Mouse (Mus musculus) hindbrain, embryonic 12.5 days (tissue): ENCODE measurements around the gene Lsm7. TPM values are rescaled to one million over a fixed set of nuclear protein-coding genes. Genes with fewer than 3 reads are reported as not detected.

Source experiments
- ATAC-seq: fragments of 200-750 bp; cut with Nextera tagmentation; 2 replicates; pipeline ENCODE4 v1.8.0; 2017; ENCODE audit warnings: moderate TSS enrichment; ENCODE audit not compliant: low FRiP score
- H3K27ac ChIP-seq: fragments of 300-500 bp; sonication (generic); 2 replicates; pipeline ENCODE4 v1.5.1; 2016; ENCODE audit warnings: mild to moderate bottlenecking
- H3K27me3 ChIP-seq: fragments of 300-500 bp; sonication (generic); 2 replicates; pipeline ENCODE4 v1.6.1; 2016; ENCODE audit warnings: mild to moderate bottlenecking
- H3K36me3 ChIP-seq: fragments of 300-500 bp; sonication (generic); 2 replicates; pipeline ENCODE4 v1.6.1; 2016; ENCODE audit warnings: mild to moderate bottlenecking
- H3K4me1 ChIP-seq: fragments of 300-500 bp; sonication (generic); 2 replicates; pipeline ENCODE4 v1.6.1; 2016
- H3K4me2 ChIP-seq: fragments of 300-500 bp; sonication (generic); replicated peaks from 2 replicates; pipeline ENCODE4 v1.6.1; 2016; ENCODE audit warnings: mild to moderate bottlenecking
- H3K4me3 ChIP-seq: fragments of 300-500 bp; sonication (generic); 2 replicates; pipeline ENCODE4 v1.5.1; 2016; ENCODE audit warnings: mild to moderate bottlenecking
- H3K9ac ChIP-seq: fragments of 300-500 bp; sonication (generic); 2 replicates; pipeline ENCODE4 v1.6.1; 2016; ENCODE audit warnings: mild to moderate bottlenecking, moderate library complexity
- H3K9me3 ChIP-seq: fragments of 300-500 bp; sonication (generic); replicated peaks from 2 replicates; pipeline ENCODE4 v1.6.1; 2016; ENCODE audit warnings: mild to moderate bottlenecking
- WGBS: fragments of 180-500 bp; shearing (Covaris S2); methylation state at CpG from one replicate; pipeline ENCODE4 v1.1.7; 2016; 5-methylcytosine and 5-hydroxymethylcytosine counted together
- polyA plus RNA-seq: library from polyadenylated mRNA; unstranded; fragments of >200 nt; fragmentation: Nextera tagmentation; extraction: Ambion mirVana; gene quantifications from 2 replicates; pipeline ENCODE4 v1.2.1, GENCODE M21; 2016

The Lsm7 gene
- polyA plus RNA-seq, 1 experiment from 2014 or later = 250 TPM

DNA sequence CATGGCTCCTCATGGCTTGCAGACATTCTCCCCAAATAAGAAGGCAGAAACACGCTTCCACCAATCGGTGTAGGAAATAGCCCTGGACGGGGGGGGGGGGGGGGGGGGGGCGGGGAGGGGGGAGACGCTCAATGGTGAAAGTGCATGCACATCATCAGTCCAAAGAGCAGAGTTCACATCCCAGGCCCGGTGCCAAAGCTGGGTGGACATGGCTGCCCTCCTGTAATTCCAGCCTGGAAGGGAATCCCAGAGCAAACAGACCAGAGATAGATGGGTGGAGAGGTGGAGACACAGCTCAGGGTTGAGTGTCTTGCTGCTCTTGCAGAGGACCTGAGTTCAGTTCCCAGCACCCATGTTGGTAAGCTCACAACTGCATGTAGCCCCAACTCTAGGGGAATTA lies 16.0 kb upstream of the Lsm7 start:
- Histone ChIP-seq H3K36me3 (peaks cover 24% of the 10 kb centered on the region), H3K9ac (no peak overlapping the region), H3K4me2 (no peak overlapping the region), H3K4me1 (no peaks in the 10 kb centered on the region), H3K9me3 (no peaks in the 10 kb centered on the region), H3K27ac (no peak overlapping the region), H3K4me3 (no peak overlapping the region), H3K27me3 (no peaks in the 10 kb centered on the region)
- no peak for ATAC-seq
- 95% methylated on average over 3 of the region's 6 CpGs for WGBS

DNA sequence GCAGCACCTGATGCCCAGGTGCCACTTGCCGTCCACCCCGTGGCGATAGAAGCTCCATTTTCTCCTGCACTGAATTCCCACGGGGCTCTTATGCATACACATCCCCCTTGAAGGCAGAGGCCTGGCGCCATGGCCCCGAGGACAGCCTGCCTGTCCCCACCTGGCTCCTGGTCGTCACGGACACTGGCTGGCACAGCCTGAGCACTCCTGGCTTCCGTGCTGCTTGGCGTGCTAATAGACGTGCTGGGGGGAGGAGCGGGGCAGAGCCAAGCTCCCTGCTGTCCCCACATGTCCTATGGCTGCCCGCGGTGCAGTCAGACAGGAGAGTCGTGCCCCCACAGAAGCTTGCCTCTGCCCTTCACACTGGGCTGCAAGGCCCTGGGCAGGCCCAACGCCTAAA lies 9.4 kb upstream of the Lsm7 start:
- H3K27ac ChIP-seq = no peak overlapping the region
- no peaks in the 10 kb centered on the region; the same call in 1 of the 2 replicates for H3K4me1 ChIP-seq
- H3K4me3 ChIP-seq = no peak overlapping the region
- no peaks in the 10 kb centered on the region for H3K27me3 ChIP-seq
- H3K36me3 ChIP-seq = peaks cover 71% of the 10 kb centered on the region
- ATAC-seq = no peak
- 91% methylated on average over 16 of the region's 16 CpGs for WGBS
- H3K9ac ChIP-seq = no peak overlapping the region
- no peak overlapping the region for H3K4me2 ChIP-seq
- no peaks in the 10 kb centered on the region for H3K9me3 ChIP-seq

DNA sequence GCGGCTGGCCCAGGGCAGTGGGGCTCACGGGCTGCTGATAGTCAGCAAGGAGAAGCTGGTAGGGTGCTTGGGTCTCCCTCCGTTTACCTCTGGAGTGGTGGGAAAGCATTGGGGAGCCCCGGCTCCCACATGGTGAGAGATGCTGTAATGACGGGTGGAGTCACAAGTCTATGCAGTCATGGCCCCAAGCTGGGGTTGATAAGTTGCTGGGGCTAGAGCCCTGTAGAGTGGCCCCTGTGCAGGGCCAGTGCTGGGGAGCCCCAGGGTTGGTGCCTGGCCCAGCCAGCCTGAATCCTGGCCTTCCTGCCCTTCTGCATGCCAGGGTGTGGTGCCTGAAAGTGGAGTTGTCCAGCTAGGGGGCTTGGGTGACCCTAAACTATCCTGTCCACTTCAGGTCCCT lies 7.3 kb upstream of the Lsm7 start:
- 90% methylated on average over 5 of the region's 5 CpGs for WGBS
- no peaks in the 10 kb centered on the region for H3K27me3 ChIP-seq
- no peak overlapping the region for H3K9ac ChIP-seq
- peaks cover 13% of the 10 kb centered on the region for H3K4me1 ChIP-seq
- H3K4me2 ChIP-seq = no peak overlapping the region
- no peak overlapping the region for H3K27ac ChIP-seq
- no peak for ATAC-seq
- peaks cover 56% of the 10 kb centered on the region for H3K36me3 ChIP-seq
- H3K9me3 ChIP-seq = no peaks in the 10 kb centered on the region
- no peak overlapping the region for H3K4me3 ChIP-seq

DNA sequence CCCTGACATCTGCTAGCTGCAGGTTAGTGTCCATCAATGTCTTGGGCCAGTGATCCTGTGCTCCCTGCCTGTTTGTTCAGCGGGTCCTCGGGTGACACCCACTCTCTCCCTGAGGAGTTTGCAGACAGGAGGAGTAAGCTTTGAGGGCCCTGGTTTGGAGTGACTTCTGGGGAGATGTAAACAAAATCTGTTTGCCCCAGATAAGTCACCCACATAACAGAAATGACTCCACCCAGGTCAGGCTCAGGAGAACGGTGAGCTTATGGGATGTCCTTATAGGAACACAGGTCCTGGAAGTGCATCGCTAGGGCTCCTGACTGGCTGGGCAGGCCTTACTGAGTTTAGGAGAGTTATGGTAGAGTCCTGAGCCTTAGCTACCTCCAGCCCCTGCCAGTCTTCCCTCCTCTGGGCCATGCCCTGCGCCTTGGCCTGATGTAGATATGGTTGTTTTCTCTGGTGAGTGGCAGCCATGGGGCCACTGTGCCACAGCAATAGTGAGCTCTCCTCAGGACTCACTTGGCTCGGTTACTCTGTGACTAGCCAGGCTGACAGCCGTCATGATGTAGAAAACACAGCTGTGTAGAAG lies 3.4 kb upstream of the Lsm7 start:
- no peak for ATAC-seq
- Histone ChIP-seq H3K27ac (no peak overlapping the region), H3K4me2 (0 out of 2 replicates have a peak overlapping the region, but pooled peaks have one; percentile 88), H3K27me3 (no peaks in the 10 kb centered on the region; the same call in 1 of the 2 replicates), H3K9me3 (no peaks in the 10 kb centered on the region), H3K36me3 (peaks cover 24% of the 10 kb centered on the region), H3K4me1 (peaks cover 40% of the 10 kb centered on the region), H3K9ac (peak overlapping the region; percentile 28), H3K4me3 (no peak overlapping the region)
- WGBS = 83% methylated on average over 7 of the region's 7 CpGs

DNA sequence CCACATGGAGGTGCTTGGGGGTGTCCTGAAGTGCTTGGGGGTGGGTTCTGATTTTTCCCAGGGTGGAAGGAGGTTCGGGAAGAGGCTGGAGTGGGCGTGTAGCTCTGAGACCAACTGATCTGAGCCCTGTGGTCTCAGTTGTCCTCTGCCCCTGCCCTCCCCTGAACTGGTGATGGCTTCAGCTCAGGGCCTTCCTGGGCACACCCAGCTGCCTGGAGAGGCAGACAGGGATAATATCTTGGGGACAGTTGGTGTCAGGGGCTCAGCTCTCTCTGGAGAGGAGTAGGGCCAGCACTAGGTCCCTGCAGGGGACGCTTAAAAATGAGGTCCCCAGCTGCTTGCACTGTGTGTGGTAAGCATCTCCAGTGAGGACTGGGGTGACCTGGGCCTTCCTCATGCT lies 2.8 kb upstream of the Lsm7 start:
- H3K27me3 ChIP-seq = no peaks in the 10 kb centered on the region; the same call in 1 of the 2 replicates
- no peak overlapping the region; the same call in 1 of the 2 replicates for H3K4me3 ChIP-seq
- peak overlapping the region; percentile 88; the same call in 1 of the 2 replicates for H3K4me2 ChIP-seq
- ATAC-seq = no peak
- H3K4me1 ChIP-seq = peaks cover 40% of the 10 kb centered on the region
- WGBS = 64% methylated on average over 3 of the region's 3 CpGs
- H3K9me3 ChIP-seq = no peaks in the 10 kb centered on the region
- peak overlapping the region; percentile 28 for H3K9ac ChIP-seq
- H3K36me3 ChIP-seq = peaks cover 23% of the 10 kb centered on the region
- H3K27ac ChIP-seq = peak overlapping the region; percentile 37; the same call in 1 of the 2 replicates

DNA sequence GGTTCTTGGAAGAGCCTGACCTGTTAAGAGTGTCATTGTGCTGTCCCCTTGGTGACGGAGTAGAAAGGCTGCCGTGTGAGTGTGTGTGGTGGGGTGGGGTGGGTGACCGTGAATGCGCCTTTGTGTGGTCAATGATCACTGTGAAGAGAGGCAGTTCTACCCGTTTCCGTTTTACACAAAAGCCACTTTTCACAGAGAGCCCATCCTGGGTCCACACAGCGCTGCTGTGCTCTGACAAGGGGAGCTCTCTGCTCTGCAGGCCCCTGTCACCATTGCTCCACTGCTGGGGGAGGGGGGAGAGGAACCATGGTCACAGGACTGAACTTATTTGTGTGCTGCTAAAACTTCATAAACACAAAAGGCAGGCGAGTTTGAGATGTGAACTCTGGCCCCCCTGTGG lies 2.4 kb upstream of the Lsm7 start:
- no peak for ATAC-seq
- peak overlapping the region; percentile 28; the same call in 1 of the 2 replicates for H3K9ac ChIP-seq
- peaks cover 22% of the 10 kb centered on the region for H3K36me3 ChIP-seq
- H3K4me2 ChIP-seq = peak overlapping the region; percentile 88; the same call in 1 of the 2 replicates
- 42% methylated on average over 8 of the region's 8 CpGs for WGBS
- H3K4me3 ChIP-seq = no peak overlapping the region
- no peaks in the 10 kb centered on the region; the same call in 1 of the 2 replicates for H3K27me3 ChIP-seq
- H3K27ac ChIP-seq = peak overlapping the region; percentile 37; the same call in 1 of the 2 replicates
- peaks cover 40% of the 10 kb centered on the region for H3K4me1 ChIP-seq
- no peaks in the 10 kb centered on the region for H3K9me3 ChIP-seq

DNA sequence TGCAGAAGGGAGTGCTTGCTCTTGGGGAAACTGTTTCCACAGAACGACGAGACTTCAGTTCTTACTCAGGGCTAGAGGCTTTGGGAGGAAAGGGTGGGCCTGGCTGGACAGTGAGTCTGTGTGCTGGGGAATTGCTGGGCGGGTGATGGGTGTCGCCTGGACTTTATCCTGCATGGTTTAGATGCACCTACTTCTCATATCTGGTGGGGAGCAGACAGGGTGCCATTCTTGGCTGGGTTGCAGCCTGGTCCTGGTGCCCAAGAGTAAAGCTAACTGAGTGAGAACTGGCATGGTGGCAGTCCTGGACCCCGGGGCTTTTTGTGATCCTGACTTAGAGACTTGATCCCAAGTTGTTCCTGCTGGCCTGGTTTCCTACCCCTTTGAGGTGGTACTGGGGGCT lies 1.9 kb upstream of the Lsm7 start:
- WGBS = 75% methylated on average over 5 of the region's 5 CpGs
- Histone ChIP-seq H3K4me1 (peaks cover 40% of the 10 kb centered on the region), H3K27ac (peak overlapping the region; percentile 37; the same call in 1 of the 2 replicates), H3K36me3 (peaks cover 22% of the 10 kb centered on the region), H3K9ac (peak overlapping the region; percentile 28; the same call in 1 of the 2 replicates), H3K27me3 (no peaks in the 10 kb centered on the region; the same call in 1 of the 2 replicates), H3K4me2 (peak overlapping the region; percentile 88; the same call in 1 of the 2 replicates), H3K4me3 (no peak overlapping the region), H3K9me3 (no peaks in the 10 kb centered on the region)
- ATAC-seq = no peak

DNA sequence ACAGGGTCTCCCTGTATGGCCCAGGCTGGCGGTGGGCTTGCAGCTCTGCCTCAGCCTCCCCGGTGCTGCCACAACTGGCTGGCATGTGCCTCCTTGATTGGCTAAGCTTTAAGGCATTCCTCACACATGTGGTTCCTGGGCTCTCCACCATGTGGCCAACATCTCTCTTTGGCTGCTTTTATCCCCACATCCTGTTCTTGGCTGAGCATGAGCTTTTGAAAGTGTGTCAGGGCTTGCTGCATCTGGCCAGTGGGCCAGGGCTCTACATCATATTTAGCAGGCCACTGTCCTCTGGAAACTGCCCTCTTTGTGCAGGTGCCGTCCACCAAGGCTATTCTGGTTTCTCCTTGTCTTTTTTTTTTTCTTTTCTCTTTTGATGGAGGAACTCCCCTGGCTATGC lies 1.3 kb upstream of the Lsm7 start:
- Histone ChIP-seq H3K4me3 (peak overlapping the region; percentile 79), H3K36me3 (peaks cover 23% of the 10 kb centered on the region), H3K27me3 (no peaks in the 10 kb centered on the region; the same call in 1 of the 2 replicates), H3K27ac (no peak overlapping the region), H3K9me3 (no peaks in the 10 kb centered on the region), H3K4me2 (peak overlapping the region; percentile 88), H3K9ac (peak overlapping the region; percentile 86), H3K4me1 (peaks cover 40% of the 10 kb centered on the region)
- WGBS = 70% methylated on average over 3 of the region's 3 CpGs
- ATAC-seq = no peak

DNA sequence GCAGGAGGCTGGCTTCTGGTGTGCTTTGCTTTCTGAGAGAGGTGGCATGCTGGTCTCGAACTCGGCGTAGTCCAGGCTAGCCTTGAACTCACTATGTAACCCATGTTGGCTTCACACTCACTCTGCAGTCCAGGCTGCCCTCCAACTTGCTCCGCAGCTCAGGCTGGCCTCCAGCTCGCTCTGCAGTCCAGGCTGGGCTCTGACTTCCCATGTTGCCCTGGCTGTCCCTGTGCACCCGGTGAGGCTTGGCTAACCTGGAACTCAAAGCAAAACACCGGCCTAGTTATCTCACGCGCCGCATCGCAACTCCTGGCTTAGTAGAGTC lies 702 bp upstream of the Lsm7 start:
- H3K4me3 ChIP-seq = peak overlapping the region; percentile 79
- 16% methylated on average over 11 of the region's 11 CpGs for WGBS
- H3K36me3 ChIP-seq = peaks cover 25% of the 10 kb centered on the region
- peak overlapping the region; percentile 86 for H3K9ac ChIP-seq
- H3K9me3 ChIP-seq = no peaks in the 10 kb centered on the region
- peak overlapping the region; percentile 88 for H3K4me2 ChIP-seq
- H3K27ac ChIP-seq = no peak overlapping the region
- H3K4me1 ChIP-seq = peaks cover 40% of the 10 kb centered on the region
- H3K27me3 ChIP-seq = no peaks in the 10 kb centered on the region; the same call in 1 of the 2 replicates
- ATAC-seq = no peak

DNA sequence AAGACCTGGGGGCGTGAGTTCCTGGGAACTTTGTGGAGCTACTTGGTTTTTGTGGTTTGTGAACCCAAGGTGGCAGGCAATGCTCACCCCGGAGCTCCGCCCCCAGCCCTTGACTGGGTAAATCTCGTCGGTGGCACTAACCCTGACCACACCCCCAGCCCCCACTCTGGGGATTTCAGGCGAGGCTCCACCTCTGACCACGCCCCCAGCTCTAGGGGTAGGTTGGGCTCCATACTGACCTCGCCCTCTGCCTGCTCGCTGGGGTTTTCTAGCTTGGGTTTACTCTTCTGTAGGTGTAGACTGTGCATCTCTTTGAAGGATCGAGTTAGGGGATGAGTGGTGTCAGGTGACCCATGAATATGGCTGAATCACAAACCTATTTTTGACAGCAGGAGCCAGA lies 6.4 kb downstream of the Lsm7 start:
- peaks cover 28% of the 10 kb centered on the region for H3K27me3 ChIP-seq
- no peak for ATAC-seq
- no peaks in the 10 kb centered on the region for H3K9me3 ChIP-seq
- no peak overlapping the region for H3K9ac ChIP-seq
- H3K27ac ChIP-seq = no peak overlapping the region
- no peak overlapping the region for H3K4me2 ChIP-seq
- 12% methylated on average over 10 of the region's 10 CpGs for WGBS
- H3K4me3 ChIP-seq = no peak overlapping the region
- H3K36me3 ChIP-seq = peaks cover 24% of the 10 kb centered on the region
- peaks cover 5% of the 10 kb centered on the region for H3K4me1 ChIP-seq

DNA sequence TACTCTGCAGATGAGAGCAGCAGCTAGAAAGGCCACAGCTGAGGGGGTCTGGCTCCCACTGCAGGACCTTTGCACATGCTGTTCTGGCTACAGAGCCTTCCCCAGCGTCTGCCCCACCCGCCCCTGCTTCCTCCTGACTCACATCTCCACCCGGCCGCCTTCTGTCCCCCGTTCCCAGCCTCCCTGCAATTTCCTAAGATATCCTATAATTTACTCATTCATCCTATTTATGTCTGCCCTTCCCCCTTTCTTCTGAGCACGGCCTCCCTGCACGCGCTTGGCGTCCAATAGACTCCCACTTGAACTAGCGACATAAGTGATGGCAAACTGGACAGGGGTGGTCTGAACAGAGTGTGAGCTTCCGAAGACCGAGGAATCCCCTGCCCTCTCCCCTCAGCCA lies 9.3 kb downstream of the Lsm7 start:
- Histone ChIP-seq H3K27me3 (peaks cover 53% of the 10 kb centered on the region), H3K4me2 (no peak overlapping the region), H3K9ac (no peak overlapping the region), H3K4me1 (peaks cover 13% of the 10 kb centered on the region), H3K27ac (no peak overlapping the region), H3K4me3 (no peak overlapping the region), H3K9me3 (no peaks in the 10 kb centered on the region), H3K36me3 (no peaks in the 10 kb centered on the region)
- WGBS = 80% methylated on average over 11 of the region's 12 CpGs
- ATAC-seq = no peak

DNA sequence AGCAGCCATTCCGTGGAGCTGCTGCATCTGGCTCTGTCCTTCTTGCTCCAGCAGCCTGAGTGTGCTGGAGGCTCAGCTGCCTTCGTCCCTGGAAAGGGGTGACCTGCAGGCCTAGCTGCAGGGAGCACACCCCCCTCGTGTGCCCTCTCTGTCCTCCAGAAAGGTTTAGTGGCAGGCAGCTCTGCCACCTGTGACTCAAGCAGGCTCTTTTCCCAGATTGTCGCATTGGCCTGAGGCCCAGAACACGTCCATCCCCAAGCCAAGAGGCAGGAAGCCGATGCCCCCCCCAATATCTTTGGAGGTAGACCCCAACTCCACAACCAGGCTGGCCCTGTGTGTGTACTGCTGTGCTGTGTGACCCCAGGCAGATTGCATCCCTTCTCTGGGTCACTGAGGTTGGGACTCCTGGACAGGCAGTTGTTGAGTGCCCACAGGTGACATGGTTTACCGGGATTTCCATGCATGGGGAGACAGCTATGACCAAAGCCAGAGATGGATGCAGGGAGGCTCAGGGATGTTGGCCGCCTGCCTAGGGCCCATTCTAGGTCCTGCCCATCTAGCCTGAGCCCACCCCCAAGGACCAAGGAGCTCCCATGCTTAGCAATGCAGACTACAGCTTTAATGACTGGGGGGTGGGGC lies 9.8 kb downstream of the Lsm7 start:
- 64% methylated on average over 8 of the region's 8 CpGs for WGBS
- H3K27ac ChIP-seq = no peak overlapping the region
- no peak overlapping the region for H3K4me3 ChIP-seq
- peaks cover 54% of the 10 kb centered on the region for H3K27me3 ChIP-seq
- H3K9me3 ChIP-seq = no peaks in the 10 kb centered on the region
- H3K4me2 ChIP-seq = no peak overlapping the region
- peaks cover 13% of the 10 kb centered on the region for H3K4me1 ChIP-seq
- ATAC-seq = no peak
- H3K9ac ChIP-seq = no peak overlapping the region
- H3K36me3 ChIP-seq = no peaks in the 10 kb centered on the region
